Mouse (Mus musculus) myocyte (in vitro differentiated cells): Measurements from ENCODE around the gene Tarbp2.

ENCODE experiments used
- E2F4 ChIP-seq: IDR thresholded peaks from one replicate; pipeline ENCODE4 v1.6.1; 2011; ENCODE audit warnings: mild to moderate bottlenecking, control low read depth, moderate library complexity; ENCODE audit not compliant: insufficient read depth
- MAX ChIP-seq: IDR thresholded peaks from one replicate; pipeline ENCODE4 v1.6.1; 2011; ENCODE audit warnings: low read depth, mild to moderate bottlenecking, control low read depth
- POLR2A ChIP-seq: IDR thresholded peaks from one replicate; pipeline ENCODE4 v1.6.1; 2011; ENCODE audit warnings: low read depth, mild to moderate bottlenecking, control low read depth, moderate library complexity; ENCODE audit not compliant: insufficient read length
- TCF12 ChIP-seq: IDR thresholded peaks from one replicate; pipeline ENCODE4 v1.6.1; 2011; ENCODE audit warnings: mild to moderate bottlenecking, control low read depth; ENCODE audit not compliant: poor library complexity, insufficient read depth, severe bottlenecking
- TCF3 ChIP-seq: IDR thresholded peaks from one replicate; pipeline ENCODE4 v1.6.1; 2011; ENCODE audit warnings: low read depth, control low read depth; ENCODE audit not compliant: insufficient read length
- USF1 ChIP-seq: IDR thresholded peaks from one replicate; pipeline ENCODE4 v1.6.1; 2011; ENCODE audit warnings: low read depth, mild to moderate bottlenecking, control low read depth, moderate library complexity

DNA sequence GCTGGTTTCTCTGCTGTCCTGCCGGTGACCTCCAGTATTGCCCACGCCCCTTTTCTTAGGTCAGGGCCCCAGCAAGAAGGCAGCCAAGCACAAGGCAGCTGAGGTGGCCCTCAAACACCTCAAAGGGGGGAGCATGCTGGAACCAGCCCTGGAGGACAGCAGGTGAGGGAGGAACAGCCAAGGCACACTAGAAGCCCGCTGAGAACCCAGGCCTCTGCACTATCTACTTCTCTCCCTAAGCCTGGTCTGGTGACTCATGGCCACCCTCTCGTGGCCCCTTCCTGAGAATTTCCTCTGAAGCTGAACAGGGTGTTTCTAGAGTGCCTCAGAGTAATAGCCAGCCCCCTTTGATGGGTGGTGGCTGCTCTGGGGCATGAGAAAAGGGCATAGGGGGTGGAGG lies 2.4 kb downstream of the Tarbp2 start:
- TF ChIP-seq USF1 = no peak
- TF ChIP-seq POLR2A = no peak
- no peak for TF ChIP-seq TCF3
- TF ChIP-seq MAX = no peak
- TF ChIP-seq E2F4 = no peak
- TF ChIP-seq TCF12 = no peak
